8 mouse cellular contexts compared by ENCODE assay signal in the genomic region with DNA sequence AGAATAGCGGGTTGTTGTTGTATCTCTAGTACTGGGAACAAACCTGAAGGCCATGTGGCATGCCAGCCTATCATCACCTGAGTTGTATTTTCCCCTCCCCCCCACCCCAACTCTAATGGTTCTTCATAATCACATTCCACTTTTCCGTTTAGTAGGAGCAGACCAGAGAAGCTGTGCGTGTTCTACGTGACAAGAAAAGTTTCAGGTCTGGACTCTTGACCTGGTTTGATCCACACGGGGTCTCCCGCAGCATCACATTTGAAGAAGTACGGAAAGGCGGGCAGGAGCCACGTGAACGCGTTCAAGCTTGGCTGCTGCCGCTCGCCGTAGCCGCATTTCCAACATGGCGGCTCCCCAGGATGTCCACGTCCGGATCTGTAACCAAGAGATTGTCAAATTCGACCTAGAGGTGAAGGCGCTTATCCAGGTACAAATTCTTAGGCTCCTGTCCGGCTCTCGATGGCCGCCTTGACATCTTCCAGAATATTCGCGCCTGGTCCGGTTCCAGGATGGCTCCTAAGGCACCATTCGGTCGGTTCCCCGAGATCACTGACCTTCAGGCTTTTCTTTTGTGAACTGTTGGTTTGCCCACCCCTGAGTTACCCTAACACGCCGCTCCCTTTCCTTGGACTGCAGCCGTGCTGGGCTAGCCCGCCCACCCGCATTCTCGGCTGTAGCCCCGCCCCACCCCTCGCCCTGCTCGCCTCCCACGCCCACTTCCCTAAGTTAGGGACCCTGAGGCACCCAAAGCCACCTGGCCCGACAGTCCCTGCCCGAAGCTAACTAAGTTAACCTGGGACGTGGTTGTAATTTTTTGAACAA. TPM values are rescaled to one million over a fixed set of nuclear protein-coding genes. Genes with fewer than 3 reads are reported as not detected.
DNase-seq lines count a peak whose midpoint lies in the region; ATAC-seq lines count a peak whose summit lies in the region.

A gene (plus strand): TSS at position 317 of the 822 bp plus-strand sequence.

- WGBS in hindbrain, embryonic 16.5 days, result under 1% methylated on average over 42 of the region's 42 CpGs
- WGBS in macrophage (ENCODE audit: missing documents), result under 1% methylated on average over 38 of the region's 42 CpGs

- peak; percentile 83 for ATAC-seq in hindbrain, embryonic 16.5 days

- H3K79me2 ChIP-seq in macrophage (ENCODE audit: inconsistent target), result peaks cover 3% of the 10 kb centered on the region; the same call in 1 of the 2 replicates

- no peaks in the 10 kb centered on the region for H3K27me3 ChIP-seq in hindbrain, embryonic 16.5 days (replicated peaks; ENCODE audit: control insufficient read depth, insufficient read depth, low read length)

- H3K9me3 ChIP-seq in hindbrain, embryonic 16.5 days (ENCODE audit: control insufficient read depth, low read length), result no peaks in the 10 kb centered on the region

- H3K4me1 ChIP-seq in hindbrain, embryonic 16.5 days (ENCODE audit: control insufficient read depth, insufficient read depth, low read depth, low read length), result peaks cover 8% of the 10 kb centered on the region

- peak within 1 kb of the TSS; percentile 88 for H3K9ac ChIP-seq in hindbrain, embryonic 16.5 days (ENCODE audit: low read depth, low read length)

- peak within 1 kb of the TSS; percentile 74 for H3K27ac ChIP-seq in hindbrain, embryonic 16.5 days (ENCODE audit: low read depth, low read length)
- peak within 1 kb of the TSS; percentile 74 for H3K27ac ChIP-seq in macrophage

- H3K4me3 ChIP-seq in hindbrain, embryonic 16.5 days (ENCODE audit: low read length), result peak within 1 kb of the TSS; percentile 81
- peak within 1 kb of the TSS; percentile 96 for H3K4me3 ChIP-seq in macrophage (ENCODE audit: inconsistent target)

- peak; percentile 93 for DNase-seq in R1 (ENCODE audit: low read depth, low spot score)
- peak; percentile 90 to 91 for DNase-seq in cerebellum, postnatal 25 days
- peak; percentile 74 for DNase-seq in gastrocnemius, adult 18-20 months (ENCODE audit: low spot score)
- peak; percentile 81 to 86 for DNase-seq in left cerebral cortex, adult 18-20 months (ENCODE audit: low spot score in 2 of 2)
- DNase-seq in right cerebral cortex, adult 18-20 months, result peak; percentile 87
- DNase-seq in urinary bladder, postnatal 25 days (ENCODE audit: low spot score), result peak; percentile 69

- H3K4me2 ChIP-seq in hindbrain, embryonic 16.5 days (ENCODE audit: low read length), result peak within 1 kb of the TSS; percentile 91

- H3K36me3 ChIP-seq in hindbrain, embryonic 16.5 days (ENCODE audit: control insufficient read depth, insufficient read depth, low read length), result peaks cover 4% of the 10 kb centered on the region; the same call in 1 of the 2 replicates
- peaks cover 21% of the 10 kb centered on the region; the same call in 1 of the 2 replicates for H3K36me3 ChIP-seq in macrophage (ENCODE audit: inconsistent target)

RNA-seq across cellular contexts. Expression of the gene that starts here (rescaled TPM):
- 10 to 100 TPM; 25.2 to 29.7 TPM for total RNA-seq in gastrocnemius, adult 18-20 months (2021)
- 57.7 and 63.6 TPM in 2 replicates for polyA plus RNA-seq in hindbrain, embryonic 16.5 days (2015; fragmentation: Nextera tagmentation; extraction: Ambion mirVana)
- 10 to 100 TPM; 31.6 to 31.7 TPM for total RNA-seq in left cerebral cortex, adult 18-20 months (2021)
- 10 to 100 TPM; 15.5 to 73.1 (median 41.3) TPM for total RNA-seq in macrophage (2018; cell fraction: chromatin; rRNA removed)
- total RNA-seq in macrophage (2018; cell fraction: cytosol; rRNA removed), result 10 to 100 TPM; 10.8 to 23.1 (median 19.2) TPM
- total RNA-seq in macrophage (2018; cell fraction: nucleus; rRNA removed), result 10 to 100 TPM; 12.6 to 43.7 (median 24.9) TPM
- 14.5 to 27.0 TPM (median 16.7 TPM) in 3 replicates for polyA plus RNA-seq in macrophage (2018)

Comparison
In these comparisons a context has a peak if more than half of its experiments do, and no peak if none do; other contexts are left out.
1. Peak in every context shown above with its lines: DNase-seq, ATAC-seq, H3K4me3 ChIP-seq and H3K27ac ChIP-seq.